Mouse (Mus musculus) cerebellum, postnatal 4 days (tissue): Measurements from ENCODE around the gene Slc2a10.

Experiments
- DNase-seq, 2 experiments: peaks; one replicate each; pipeline ENCODE4 v3.0.0; 2022; ENCODE audit warnings: low spot score in 2 of 2, mixed read lengths in 1 of 2

Slc2a10 gene

DNA sequence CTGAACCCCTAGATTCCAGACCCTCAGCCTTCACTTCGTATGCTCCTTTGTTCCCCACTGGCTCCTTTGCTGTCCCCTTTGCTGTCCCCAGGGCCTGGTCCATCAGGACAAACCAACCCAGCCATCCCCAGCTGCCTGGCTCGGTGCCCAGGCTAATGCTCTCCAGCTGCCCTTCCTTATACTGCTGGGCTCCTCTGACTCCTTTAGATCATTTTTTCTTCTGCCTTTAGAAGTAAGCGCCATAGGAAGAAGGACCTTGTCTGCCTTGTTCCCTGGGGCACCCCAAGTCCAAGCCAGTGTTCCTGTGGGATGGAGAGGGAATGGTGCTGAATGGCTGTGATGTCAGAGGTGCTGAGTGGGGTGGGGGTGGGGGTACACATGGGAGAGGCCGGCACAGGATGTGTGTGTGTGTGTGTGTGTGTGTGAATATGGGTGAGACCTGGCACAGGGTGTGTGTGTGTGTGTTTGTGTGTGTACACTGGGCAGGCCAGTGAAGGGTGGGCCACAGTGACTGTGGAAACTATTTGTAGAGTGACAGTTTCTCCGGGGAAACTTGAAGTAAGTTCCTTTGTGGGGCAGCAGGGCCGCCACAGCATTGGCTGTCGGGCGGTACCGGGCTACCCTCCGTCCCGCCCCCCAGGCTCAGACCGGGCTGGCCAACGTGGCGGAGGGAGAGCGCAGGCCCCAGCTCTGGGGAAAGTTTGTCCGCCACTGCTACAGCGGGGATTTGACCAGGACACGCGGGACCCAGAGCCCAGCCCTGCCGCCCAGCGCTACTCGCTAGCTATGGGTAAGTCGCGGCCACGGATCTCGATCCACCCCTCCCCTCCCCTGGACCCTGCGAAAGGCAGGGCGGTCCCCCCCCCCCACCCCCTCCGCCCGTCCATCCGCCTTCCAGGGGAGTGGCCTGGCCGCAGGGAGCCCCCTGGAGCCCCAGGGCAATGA, at the start of gene Slc2a10:
Slc2a10 (plus strand) TSS at position 529 of the 945 bp plus-strand sequence.
- peak; percentile 36 to 51 for DNase-seq

DNA sequence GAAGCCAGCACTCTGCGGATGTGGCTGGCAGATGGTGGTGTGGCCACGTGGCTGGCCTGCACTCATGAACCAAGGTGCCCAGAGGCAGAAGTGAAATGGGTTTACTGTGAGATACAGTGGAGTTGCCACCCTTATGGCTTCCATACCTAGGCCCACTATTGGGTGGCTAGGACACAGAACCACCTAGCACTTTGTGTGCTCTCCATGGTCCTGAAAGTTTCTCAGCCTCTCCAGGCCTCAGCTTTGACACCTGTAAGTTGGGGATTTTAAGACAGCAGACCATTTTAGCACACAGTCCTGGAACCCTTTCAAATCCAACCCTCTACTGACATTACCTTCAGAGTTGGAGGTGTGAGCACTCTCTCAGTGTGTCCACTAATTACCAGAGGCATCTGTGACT, 46.9 kb upstream of the Slc2a10 start:
- DNase-seq: no peak

- no peak for DNase-seq
These were observed 45.4 kb upstream of the Slc2a10 start for GRCm38 (mm10) chr2:165458189-165458588.

DNA sequence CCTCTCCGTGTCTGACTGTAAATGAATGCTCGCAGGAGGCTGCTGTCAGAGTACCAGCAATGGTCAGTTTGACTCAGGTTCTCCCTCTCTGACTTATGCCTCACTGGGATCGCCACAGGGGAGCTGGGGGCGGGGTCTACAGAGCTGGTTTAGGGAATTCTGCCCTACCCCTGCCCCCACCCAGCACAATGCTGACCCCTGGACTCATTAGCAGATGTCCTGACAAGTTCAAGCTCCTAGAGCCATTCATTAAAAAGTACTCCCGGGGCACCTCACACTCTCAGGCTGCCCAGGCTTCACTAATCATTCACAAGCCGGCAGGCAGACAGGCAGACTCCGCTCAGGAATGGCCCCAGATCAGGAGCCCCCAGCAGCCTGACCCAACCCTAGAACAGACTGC, 43.9 kb upstream of the Slc2a10 start:
- DNase-seq: no peak

GRCm38 (mm10) chr2:165467824-165468452, 35.6 kb upstream of the Slc2a10 start:
- DNase-seq: no peak

DNA sequence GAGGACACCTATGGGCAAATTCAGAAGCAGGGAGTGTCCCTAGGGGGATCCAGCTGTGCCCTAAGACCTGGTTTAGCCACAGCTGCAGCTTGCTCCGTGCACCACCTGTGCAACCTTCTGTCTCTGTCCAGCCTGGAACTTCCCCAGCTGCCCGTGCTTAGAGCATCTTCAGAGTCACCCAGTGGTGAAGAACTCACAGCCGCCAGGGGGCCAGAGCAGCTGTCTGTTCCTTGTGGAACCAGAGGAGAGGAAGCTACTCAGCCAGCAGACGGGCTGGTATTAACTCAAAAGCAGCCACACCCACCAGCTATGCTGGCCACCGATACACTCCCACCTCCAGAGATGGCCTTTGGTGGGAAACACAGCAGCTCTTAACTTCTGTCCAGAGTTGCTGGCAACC, 33.4 kb upstream of the Slc2a10 start:
- DNase-seq: no peak

DNA sequence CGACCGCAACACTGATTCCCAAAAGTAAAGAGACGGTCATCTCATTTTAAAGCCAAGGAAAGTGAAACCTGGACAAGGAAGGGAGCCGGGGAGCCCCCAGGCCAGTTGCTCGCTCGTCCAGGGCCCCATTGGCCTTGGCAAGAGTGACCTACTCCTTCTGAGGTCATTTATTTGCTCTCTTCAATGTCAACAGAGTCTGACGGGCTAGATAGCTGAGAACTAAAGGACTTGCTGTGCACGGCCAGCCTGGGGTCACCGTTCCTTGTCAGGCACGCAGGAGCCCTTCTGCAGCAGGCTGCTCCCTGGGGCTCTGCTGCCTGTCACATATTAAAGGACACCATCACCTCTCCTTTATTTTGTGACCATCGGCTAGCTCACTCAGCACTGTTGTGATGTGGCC, 31.6 kb upstream of the Slc2a10 start:
- no peak for DNase-seq

DNA sequence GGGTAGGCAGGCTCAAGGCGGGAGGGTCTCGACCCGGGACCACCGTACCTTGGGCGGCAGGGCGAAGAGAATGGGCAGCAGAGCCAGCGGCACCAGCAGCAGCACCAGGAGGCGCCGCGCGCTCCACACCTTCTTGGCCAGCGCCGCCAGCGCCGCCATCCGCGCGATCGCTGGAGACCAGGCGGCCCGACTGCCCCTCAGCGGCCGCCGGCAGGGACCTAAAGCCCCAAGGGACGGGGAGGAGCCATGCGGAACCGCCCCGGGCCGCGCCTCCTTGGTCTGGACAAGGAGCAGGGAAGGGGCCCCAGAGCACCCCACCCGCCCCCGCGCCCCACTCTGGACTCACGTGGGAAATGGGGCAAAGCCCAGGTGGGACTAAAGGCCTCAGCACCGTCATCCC, 30.6 kb upstream of the Slc2a10 start, which contains the start of gene Slc13a3:
Slc13a3 (minus strand) TSS at position 228 of the 400 bp plus-strand sequence.
- DNase-seq: no peak

GRCm38 (mm10) chr2:165475412-165475811, 28.2 kb upstream of the Slc2a10 start:
- DNase-seq: no peak

DNA sequence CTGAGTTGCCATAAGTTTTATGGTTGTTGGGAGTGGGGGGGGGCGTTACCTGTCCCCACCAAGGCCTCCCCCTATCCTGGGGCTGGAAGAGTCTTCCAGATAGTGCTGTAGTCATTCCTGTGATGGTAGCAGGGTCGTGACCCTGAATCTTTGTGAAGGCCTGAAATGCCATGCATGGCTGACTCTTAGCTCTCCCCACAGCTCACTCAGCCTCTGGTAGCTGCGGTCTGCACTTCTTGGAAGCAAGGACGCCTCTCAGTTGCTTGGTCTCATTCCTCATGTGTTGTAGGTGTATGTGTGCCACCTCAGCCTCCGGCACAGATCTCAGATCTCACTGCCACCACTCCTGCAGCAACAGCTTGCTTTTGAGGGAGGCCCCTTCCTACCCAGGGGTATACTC, 27.7 kb upstream of the Slc2a10 start:
- no peak for DNase-seq

- DNase-seq: no peak
These were observed 21.6 kb upstream of the Slc2a10 start for GRCm38 (mm10) chr2:165482003-165482402.

- no peak for DNase-seq
These were observed 19.4 kb upstream of the Slc2a10 start for GRCm38 (mm10) chr2:165484152-165484551.

GRCm38 (mm10) chr2:165485826-165486225, 17.8 kb upstream of the Slc2a10 start:
- no peak for DNase-seq

DNA sequence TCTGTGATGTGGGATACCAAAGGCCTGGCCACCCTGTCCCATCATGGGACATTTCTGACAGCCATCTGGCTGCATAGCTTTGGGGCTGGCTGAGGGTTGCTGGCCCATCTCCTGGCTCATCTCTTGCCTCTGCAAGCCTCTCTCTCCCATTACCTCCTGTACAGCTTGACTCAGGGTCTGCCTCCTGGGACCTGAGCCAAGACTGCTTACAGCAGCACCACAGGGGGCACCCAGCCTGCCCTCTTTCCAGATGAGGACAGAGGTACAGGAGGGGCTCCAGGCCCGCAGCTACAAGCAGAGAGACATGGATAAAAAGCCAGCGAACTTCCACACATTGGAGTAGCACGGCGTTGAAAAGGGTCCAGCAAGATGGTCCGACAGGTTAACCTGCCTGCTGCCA, 17.2 kb upstream of the Slc2a10 start:
- DNase-seq: no peak

DNA sequence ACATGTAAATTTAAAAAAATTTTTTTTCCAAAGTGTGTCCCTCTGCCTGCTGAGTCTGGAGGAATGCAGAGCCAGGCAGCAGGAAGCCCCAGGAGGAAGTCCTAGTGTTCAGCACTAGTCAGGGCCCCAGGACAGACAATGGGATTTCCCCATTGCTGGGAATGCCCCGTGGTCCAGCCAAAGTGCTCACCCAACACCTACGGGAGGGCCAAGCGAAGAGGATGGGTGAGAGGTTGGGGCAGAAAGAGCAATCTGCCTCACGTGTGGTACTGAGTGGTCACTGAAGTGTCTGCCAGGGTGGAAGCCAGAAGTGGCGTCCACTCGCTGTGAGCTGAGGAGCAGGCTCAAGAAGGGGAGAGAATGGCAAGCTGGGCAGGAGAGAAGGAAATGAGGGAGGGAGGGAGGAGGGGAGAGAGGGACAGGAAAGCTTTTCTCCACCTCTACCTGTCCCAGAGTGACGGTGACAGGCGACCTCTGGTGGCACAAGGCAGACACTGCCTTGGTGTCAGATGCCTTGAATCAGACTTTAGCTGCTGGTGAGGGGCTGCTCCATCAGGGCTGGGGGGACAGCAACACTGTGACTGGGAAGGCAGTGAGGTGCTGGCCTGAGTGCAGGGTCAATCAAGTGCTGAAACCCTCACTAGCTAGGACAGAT, 16.6 kb upstream of the Slc2a10 start:
- peak; percentile 47 to 69 for DNase-seq

DNA sequence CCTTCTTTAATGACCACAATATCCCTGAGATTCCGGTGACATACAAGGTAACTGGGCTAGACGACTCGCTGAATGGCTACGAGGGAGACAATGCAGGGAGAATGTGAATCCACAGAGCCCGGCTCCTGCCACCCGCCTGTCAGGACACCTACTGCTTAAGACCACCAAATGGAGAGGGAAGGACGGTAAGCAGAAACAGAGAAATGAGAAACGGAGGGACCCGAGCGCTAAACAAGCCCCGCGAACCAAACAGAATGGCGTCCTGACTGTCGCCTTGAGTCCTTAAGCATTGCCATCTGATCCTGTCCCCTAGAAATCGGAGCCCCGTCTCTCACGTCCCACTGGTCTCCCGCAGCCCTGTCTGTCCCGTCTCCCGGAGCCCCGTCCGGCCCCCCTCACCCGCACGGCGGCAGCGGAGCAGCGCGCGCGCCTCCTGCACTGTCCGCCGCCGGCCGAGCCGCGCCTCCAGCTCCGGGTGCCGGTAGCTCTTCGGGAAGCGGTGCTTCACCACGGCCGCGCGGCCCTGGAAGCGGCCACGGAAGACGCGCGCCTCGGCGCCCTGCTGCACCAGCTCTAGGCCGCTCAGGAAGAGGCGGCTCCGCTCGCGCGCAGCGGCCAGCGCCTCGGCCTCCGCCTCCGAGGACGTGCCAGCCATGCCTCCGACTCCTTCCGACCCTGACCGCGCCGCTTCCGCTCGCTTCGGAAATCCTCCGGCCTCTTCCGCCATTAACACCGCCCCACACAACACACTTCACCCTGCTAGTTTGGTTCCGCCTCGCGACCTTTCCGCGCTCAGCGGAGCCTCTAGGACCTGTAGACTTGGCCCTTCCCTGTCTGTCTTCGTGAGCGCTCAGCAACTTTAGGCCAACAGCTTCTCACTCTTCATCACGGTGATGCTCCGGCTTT, 10.7 kb upstream of the Slc2a10 start, which contains the start of gene Trp53rka:
Trp53rka (minus strand) TSS at position 677 of the 906 bp plus-strand sequence.
- DNase-seq: peak; percentile 71 to 78

DNA sequence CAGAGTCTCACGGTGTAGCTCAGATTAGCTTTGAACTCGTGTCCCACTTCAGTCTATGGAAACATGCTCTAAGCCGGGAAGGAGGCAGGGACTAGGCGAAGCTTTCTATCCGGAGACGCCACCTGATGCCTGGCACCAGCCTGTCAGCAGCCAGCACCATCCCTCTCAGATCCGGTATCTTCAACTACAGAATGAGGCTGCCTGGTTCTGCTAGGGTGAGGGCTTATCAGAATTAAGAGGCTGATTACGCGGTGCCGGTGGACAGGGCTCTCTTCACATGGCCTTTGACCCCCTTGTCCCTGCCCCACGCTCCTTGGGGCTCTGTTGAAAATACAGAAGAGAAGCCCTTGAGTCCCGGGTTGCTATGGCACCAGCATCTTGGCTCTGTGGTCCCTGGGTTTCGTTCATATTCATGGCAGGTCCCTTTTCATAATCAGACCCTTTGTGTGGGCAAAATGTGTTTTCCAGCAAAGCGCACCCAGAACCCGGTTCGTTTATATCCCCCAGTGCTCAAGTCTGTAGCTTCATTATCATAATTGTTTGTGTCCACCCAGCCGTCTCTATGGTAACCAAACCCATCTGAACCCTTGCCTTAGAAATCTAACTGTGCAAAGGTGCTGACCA, 9.9 kb upstream of the Slc2a10 start:
- peak in 1 of 2 experiments; percentile 27 for DNase-seq

DNA sequence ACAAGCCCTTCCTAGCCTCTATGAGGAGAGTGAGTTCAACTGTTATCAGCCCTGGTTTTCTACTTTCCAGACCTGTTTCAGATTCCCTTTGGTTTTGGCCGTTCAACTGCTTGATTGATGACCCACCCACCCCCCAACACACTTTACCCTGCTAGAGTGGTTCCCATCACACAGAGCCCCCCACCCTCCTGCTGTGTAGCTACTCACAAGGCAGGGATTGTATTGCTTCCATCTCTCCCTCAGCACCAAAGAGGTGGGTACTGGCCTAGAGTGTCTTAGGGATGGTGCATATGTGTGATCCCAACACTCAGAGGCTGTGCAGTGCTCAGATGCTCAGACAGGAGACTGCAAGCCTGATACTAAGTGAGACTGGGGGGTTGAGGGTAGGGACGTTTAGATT, 9.1 kb upstream of the Slc2a10 start:
- no peak for DNase-seq

DNA sequence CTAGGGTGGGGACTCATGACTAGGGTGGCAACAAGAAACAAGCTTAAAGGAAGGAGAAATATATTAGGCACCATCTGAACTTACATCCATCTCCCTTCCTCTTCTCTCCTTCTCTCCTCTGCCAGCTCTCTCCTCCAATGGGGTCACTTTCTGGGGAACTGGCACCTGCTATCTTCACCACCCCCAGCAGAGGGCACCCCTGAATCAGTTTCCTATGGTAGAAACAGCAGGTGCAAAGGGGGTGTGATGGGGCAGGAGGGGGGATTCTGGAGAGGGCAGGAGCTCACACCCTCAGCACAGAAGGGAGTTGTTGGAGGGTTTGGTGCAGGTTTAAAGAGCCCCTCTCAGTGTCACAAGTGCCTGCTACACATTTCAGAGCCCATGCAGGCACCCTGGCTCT, 7.3 kb upstream of the Slc2a10 start:
- peak in 1 of 2 experiments; percentile 47 for DNase-seq

GRCm38 (mm10) chr2:165497706-165498275, 5.8 kb upstream of the Slc2a10 start:
- DNase-seq: no peak
